Mouse (Mus musculus): Measurements from ENCODE around the gene Zfp580. TPM values are rescaled to one million over a fixed set of nuclear protein-coding genes. Genes with fewer than 3 reads are reported as not detected.

Gene Zfp580
- polyA plus RNA-seq, 1 experiment: 29.9 TPM

GRCm38 (mm10) chr7:5052931-5053343 is 1.6 kb downstream of the Zfp580 start:
- no peak for TF ChIP-seq POLR2A (IDR thresholded peaks at IDR 0.05; ENCODE audit: control insufficient read depth, extremely low read depth, insufficient read depth, low read length, poor library complexity)
- TF ChIP-seq CTCF (IDR thresholded peaks at IDR 0.05; ENCODE audit: borderline replicate concordance, control insufficient read depth, extremely low read depth, insufficient read depth, low read length, poor library complexity): no peak
- H3K36me3 ChIP-seq (ENCODE audit: control insufficient read depth, insufficient read depth, low read length): no peaks in the 10 kb centered on the region
- no peak overlapping the region for H3K27ac ChIP-seq (ENCODE audit: control insufficient read depth, insufficient read depth, low read length)
- H3K4me1 ChIP-seq (replicated peaks; ENCODE audit: control insufficient read depth, insufficient read depth, low read length): peaks cover 24% of the 10 kb centered on the region
- WGBS: 6% methylated on average over 45 of the region's 45 CpGs
- H3K27me3 ChIP-seq (ENCODE audit: control insufficient read depth, insufficient read depth, low read length): peaks cover 43% of the 10 kb centered on the region
- no peak overlapping the region for H3K4me3 ChIP-seq (ENCODE audit: control insufficient read depth, insufficient read depth, low read length)
- no peak for DNase-seq

- Histone ChIP-seq H3K4me1 (replicated peaks; ENCODE audit: control insufficient read depth, insufficient read depth, low read length) (peaks cover 24% of the 10 kb centered on the region), H3K36me3 (ENCODE audit: control insufficient read depth, insufficient read depth, low read length) (no peaks in the 10 kb centered on the region), H3K27ac (ENCODE audit: control insufficient read depth, insufficient read depth, low read length) (no peak overlapping the region), H3K4me3 (ENCODE audit: control insufficient read depth, insufficient read depth, low read length) (no peak overlapping the region), H3K27me3 (ENCODE audit: control insufficient read depth, insufficient read depth, low read length) (peaks cover 43% of the 10 kb centered on the region)
- no peak for DNase-seq
- TF ChIP-seq POLR2A (IDR thresholded peaks at IDR 0.05; ENCODE audit: control insufficient read depth, extremely low read depth, insufficient read depth, low read length, poor library complexity) (no peak), CTCF (IDR thresholded peaks at IDR 0.05; ENCODE audit: borderline replicate concordance, control insufficient read depth, extremely low read depth, insufficient read depth, low read length, poor library complexity) (no peak)
- WGBS: 28% methylated on average over 32 of the region's 32 CpGs
Observed at GRCm38 (mm10) chr7:5053456-5054179, 2.3 kb downstream of the Zfp580 start.

GRCm38 (mm10) chr7:5056651-5057263 is 5.4 kb downstream of the Zfp580 start:
- no peaks in the 10 kb centered on the region for H3K36me3 ChIP-seq (ENCODE audit: control insufficient read depth, insufficient read depth, low read length)
- H3K4me3 ChIP-seq (ENCODE audit: control insufficient read depth, insufficient read depth, low read length): no peak overlapping the region
- 10% methylated on average over 55 of the region's 55 CpGs for WGBS
- DNase-seq: no peak
- peaks cover 37% of the 10 kb centered on the region for H3K27me3 ChIP-seq (ENCODE audit: control insufficient read depth, insufficient read depth, low read length)
- no peak for TF ChIP-seq POLR2A (IDR thresholded peaks at IDR 0.05; ENCODE audit: control insufficient read depth, extremely low read depth, insufficient read depth, low read length, poor library complexity)
- TF ChIP-seq CTCF (IDR thresholded peaks at IDR 0.05; ENCODE audit: borderline replicate concordance, control insufficient read depth, extremely low read depth, insufficient read depth, low read length, poor library complexity): no peak
- peaks cover 29% of the 10 kb centered on the region for H3K4me1 ChIP-seq (replicated peaks; ENCODE audit: control insufficient read depth, insufficient read depth, low read length)
- no peak overlapping the region for H3K27ac ChIP-seq (ENCODE audit: control insufficient read depth, insufficient read depth, low read length)

- TF ChIP-seq POLR2A (IDR thresholded peaks at IDR 0.05; ENCODE audit: control insufficient read depth, extremely low read depth, insufficient read depth, low read length, poor library complexity) (no peak), CTCF (IDR thresholded peaks at IDR 0.05; ENCODE audit: borderline replicate concordance, control insufficient read depth, extremely low read depth, insufficient read depth, low read length, poor library complexity) (no peak)
- WGBS: 58% methylated on average over 8 of the region's 8 CpGs
- Histone ChIP-seq H3K27me3 (ENCODE audit: control insufficient read depth, insufficient read depth, low read length) (peaks cover 30% of the 10 kb centered on the region), H3K4me3 (ENCODE audit: control insufficient read depth, insufficient read depth, low read length) (no peak overlapping the region), H3K4me1 (replicated peaks; ENCODE audit: control insufficient read depth, insufficient read depth, low read length) (peaks cover 25% of the 10 kb centered on the region), H3K27ac (ENCODE audit: control insufficient read depth, insufficient read depth, low read length) (no peak overlapping the region), H3K36me3 (ENCODE audit: control insufficient read depth, insufficient read depth, low read length) (no peaks in the 10 kb centered on the region)
- no peak for DNase-seq
Observed at GRCm38 (mm10) chr7:5057381-5057780, 6.0 kb downstream of the Zfp580 start.

- Histone ChIP-seq H3K4me3 (ENCODE audit: control insufficient read depth, insufficient read depth, low read length) (no peak overlapping the region), H3K4me1 (replicated peaks; ENCODE audit: control insufficient read depth, insufficient read depth, low read length) (peaks cover 23% of the 10 kb centered on the region), H3K27me3 (ENCODE audit: control insufficient read depth, insufficient read depth, low read length) (peaks cover 26% of the 10 kb centered on the region), H3K36me3 (ENCODE audit: control insufficient read depth, insufficient read depth, low read length) (no peaks in the 10 kb centered on the region), H3K27ac (ENCODE audit: control insufficient read depth, insufficient read depth, low read length) (no peak overlapping the region)
- WGBS: 35% methylated on average over 11 of the region's 11 CpGs
- TF ChIP-seq CTCF (IDR thresholded peaks at IDR 0.05; ENCODE audit: borderline replicate concordance, control insufficient read depth, extremely low read depth, insufficient read depth, low read length, poor library complexity): 0 out of 2 replicates have a peak, but pooled peaks have one; percentile 45
- no peak for TF ChIP-seq POLR2A (IDR thresholded peaks at IDR 0.05; ENCODE audit: control insufficient read depth, extremely low read depth, insufficient read depth, low read length, poor library complexity)
- DNase-seq: no peak
Observed at GRCm38 (mm10) chr7:5057804-5058203, 6.5 kb downstream of the Zfp580 start.

- TF ChIP-seq CTCF (IDR thresholded peaks at IDR 0.05; ENCODE audit: borderline replicate concordance, control insufficient read depth, extremely low read depth, insufficient read depth, low read length, poor library complexity) (no peak), POLR2A (IDR thresholded peaks at IDR 0.05; ENCODE audit: control insufficient read depth, extremely low read depth, insufficient read depth, low read length, poor library complexity) (no peak)
- peaks cover 18% of the 10 kb centered on the region; the same call in 1 of the 2 replicates for H3K27me3 ChIP-seq (ENCODE audit: control insufficient read depth, insufficient read depth, low read length)
- 93% methylated on average over 1 of the region's 1 CpGs for WGBS
- H3K27ac ChIP-seq (ENCODE audit: control insufficient read depth, insufficient read depth, low read length): no peak overlapping the region
- no peak for DNase-seq
- peaks cover 17% of the 10 kb centered on the region for H3K4me1 ChIP-seq (replicated peaks; ENCODE audit: control insufficient read depth, insufficient read depth, low read length)
- H3K36me3 ChIP-seq (ENCODE audit: control insufficient read depth, insufficient read depth, low read length): no peaks in the 10 kb centered on the region
- no peak overlapping the region for H3K4me3 ChIP-seq (ENCODE audit: control insufficient read depth, insufficient read depth, low read length)
Observed at GRCm38 (mm10) chr7:5058631-5059030, 7.3 kb downstream of the Zfp580 start.
